Mouse (Mus musculus) adrenal gland, adult 2 months (tissue): ENCODE measurements around the gene Rpl21. TPM values are rescaled to one million over a fixed set of nuclear protein-coding genes. Genes with fewer than 3 reads are reported as not detected.
A peak's percentile ranks its signal among the peaks of the same experiment; 100 is the strongest.

ENCODE experiments used
- DNase-seq: peaks from one replicate; pipeline ENCODE4 v3.0.0; 2021
- polyA plus RNA-seq: library from polyadenylated mRNA; depleted of rRNA; stranded (reverse); fragments of >200 nt; gene quantifications from 2 replicates; pipeline ENCODE4 v1.2.3, GENCODE M21; 2012; rRNA removed
- total RNA-seq, 2 experiments: library from RNA; stranded (reverse); gene quantifications; 2 replicates each; pipeline ENCODE4 v1.2.3; 2021

Rpl21 gene
- total and polyA plus RNA-seq, 3 experiments: 5.3 to 315 (median 308) TPM

DNA sequence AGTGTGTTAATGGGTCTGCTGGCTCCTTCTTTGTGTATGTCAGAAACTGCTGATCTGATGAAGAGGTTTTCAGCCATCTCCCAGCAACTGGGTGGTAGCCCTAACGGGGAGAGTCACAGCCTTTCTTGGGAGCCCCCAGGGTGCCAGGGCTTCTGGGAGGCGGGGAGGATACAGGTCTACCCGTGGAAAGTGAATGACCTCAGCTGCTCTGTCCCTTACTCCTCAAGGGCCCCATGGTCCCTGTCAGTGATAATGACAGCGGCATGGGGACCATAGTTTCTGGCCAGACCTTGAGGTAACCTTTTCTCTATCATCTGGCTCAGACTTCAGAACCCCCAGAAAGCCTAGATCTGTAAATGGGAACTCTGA, 35.2 kb downstream of the Rpl21 start:
- no peak for DNase-seq

DNA sequence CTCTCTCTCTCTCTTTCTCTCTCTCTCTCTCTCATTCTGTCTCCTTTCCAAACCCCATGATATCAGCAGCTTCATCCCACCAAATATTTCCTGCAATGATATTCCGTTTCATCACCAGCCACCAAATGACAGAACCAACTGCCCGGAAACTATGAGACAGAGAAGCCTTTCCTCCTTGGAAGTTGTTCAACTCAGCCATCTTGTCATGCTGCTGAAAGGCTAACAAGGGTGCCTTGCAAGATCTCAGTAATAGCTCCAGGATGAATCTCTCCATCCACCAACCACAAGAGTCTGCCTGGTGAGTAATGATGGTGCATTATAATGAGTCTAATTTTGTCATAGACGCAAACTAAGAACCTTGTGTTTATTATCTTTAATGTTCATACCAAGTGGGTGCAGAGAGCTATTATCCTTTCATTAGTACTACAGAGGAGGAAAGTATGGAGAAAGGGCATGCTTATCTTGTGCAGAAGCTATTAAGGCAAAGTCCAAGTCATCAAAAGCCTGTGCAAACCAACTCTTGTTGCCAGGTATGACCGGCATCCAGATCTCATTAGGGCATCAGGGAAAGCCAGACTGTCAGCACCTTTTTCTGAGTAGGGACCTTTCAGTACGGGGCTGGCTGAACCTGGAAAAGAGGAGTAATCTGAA, 40.4 kb downstream of the Rpl21 start:
- no peak for DNase-seq

DNA sequence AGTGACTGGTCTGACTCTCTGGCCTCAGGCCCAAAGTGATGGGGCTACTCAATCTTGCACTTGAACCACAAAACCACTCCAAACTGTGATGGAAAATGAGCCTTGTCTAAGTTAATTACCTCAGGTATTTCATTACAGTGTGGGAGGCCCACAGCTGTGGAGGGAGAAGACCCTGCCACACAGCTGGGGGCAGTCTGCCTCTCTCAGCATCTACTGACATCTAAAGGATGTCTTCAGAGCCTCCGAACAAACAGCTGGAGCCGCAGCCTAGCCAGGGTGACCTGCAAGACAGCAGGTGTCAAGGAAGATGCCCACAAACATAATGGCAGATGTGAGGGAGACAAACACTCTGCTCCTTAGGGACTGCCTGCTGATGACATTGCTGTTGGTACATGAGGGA, 43.3 kb downstream of the Rpl21 start:
- DNase-seq: no peak

DNA sequence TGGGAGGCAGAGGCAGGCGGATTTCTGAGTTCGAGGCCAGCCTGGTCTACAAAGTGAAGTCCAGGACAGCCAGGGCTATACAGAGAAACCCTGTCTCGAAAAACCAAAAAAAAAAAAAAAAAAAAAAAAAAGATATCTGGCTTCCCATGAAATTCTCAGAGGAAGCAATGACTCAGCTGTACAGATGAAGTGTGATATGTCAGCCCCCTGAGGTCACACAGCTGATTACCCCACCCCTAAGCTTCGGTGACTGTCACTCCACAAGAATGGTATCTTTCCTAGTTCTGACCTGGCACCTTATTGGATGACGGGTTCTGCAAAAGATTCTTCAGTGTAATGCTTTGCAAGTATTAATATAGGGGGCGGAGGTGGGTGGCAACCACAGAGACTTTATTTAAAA, 45.2 kb downstream of the Rpl21 start:
- DNase-seq: peak; percentile 52

DNA sequence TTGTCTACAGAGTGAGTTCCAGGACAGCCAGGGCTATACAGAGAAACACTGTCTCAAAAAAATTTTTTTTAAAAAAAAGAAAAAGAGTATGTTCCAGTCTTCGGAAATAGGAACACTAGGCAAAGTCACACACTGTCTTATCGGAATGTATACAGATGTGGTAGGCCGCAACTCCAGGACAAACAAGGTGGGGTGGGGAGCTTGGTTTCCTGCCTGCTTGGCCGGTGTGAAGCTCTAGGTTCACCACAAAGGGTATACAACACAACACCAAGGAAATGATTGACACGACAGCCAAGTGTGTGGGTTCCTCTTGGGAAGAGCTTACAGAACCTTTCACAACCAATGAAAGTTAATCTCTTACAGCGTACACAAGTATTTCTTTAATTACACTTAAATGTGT, 49.6 kb downstream of the Rpl21 start:
- DNase-seq: no peak

DNA sequence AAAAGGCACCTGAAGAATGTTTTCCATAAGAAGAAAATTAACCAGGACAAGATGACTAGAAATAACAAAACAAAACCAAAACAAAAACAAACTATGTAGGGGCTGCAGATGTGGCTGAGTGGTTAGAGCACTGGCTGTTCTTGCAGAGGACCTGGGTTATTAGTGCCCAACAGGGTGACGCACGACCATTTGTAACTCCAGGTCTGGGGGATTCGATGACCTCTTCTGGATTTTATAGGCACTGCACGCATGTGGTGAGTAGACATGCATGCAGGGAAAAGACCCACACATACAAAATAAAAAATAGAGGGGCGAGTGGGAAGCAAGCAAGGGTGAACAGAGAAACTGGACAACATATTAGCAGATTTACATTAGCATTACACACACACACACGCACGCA, 50.4 kb downstream of the Rpl21 start:
- DNase-seq: no peak

DNA sequence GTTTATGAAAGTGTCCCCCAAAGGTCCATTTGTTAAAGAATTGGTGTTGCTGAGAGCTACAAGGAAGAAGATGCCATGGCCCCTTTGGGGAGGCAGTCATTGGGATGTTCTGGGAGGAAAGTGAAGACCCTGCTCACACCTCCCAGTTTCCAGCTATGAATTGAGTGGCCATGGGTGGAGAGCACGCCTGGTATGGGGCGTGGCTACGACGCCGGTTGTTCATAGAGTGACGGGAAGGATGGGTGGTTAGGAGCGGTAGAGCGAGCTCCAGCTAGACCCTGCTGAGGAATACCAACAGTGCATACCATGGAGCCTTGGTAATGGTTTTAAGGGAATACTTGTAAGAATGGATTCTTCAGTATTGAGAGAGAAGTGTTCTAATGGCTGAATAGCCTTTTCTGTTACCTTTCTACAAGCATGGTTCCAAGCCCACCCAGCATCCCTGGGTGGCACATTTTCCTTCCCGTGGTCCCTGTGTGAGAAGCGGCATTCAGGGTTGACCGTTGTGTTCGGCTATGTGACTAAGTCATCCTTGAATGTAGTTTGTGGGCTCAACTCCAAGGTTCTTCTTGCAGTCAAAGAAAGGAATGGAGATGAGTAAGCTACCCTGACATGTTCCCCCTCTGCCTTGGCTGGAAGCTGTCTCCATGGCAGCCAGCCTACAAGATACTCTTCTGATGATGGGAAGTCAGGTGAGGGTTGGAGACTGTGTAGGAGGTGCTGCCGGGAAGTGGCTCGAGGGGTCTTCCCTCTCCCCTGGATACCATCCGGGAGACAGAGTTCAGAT, 51.0 kb downstream of the Rpl21 start:
- DNase-seq: peak; percentile 59

Other genes starting within 250 kb of the Rpl21 start
- gene Gpr12, start 247.7 kb upstream of the Rpl21 start, total RNA-seq: not detected
- gene Gpr12, start 247.7 kb upstream of the Rpl21 start, polyA plus RNA-seq: not detected in 2 replicates
- gene Usp12, start 37.9 kb upstream of the Rpl21 start, total RNA-seq: 10 to 100 TPM; 27.4 to 34.2 TPM
- gene Usp12, start 37.9 kb upstream of the Rpl21 start, polyA plus RNA-seq: 2.9 and 3.2 TPM in 2 replicates
- 10 to 100 TPM in 1 of 2 experiments, 1 to 10 TPM in 1; 8.2 to 12.2 TPM for gene Rasl11a, start 12.2 kb downstream of the Rpl21 start, total RNA-seq
- gene Rasl11a, start 12.2 kb downstream of the Rpl21 start, polyA plus RNA-seq: 7.9 and 8.9 TPM in 2 replicates
- 10 to 100 TPM; 30.1 to 30.4 TPM for gene Gtf3a, start 115.8 kb downstream of the Rpl21 start, total RNA-seq
- gene Gtf3a, start 115.8 kb downstream of the Rpl21 start, polyA plus RNA-seq: 47.9 and 51.0 TPM in 2 replicates
- gene Mtif3, start 130.9 kb downstream of the Rpl21 start, total RNA-seq: 10 to 100 TPM; 29.0 to 39.8 TPM
- 8.6 and 9.5 TPM in 2 replicates for gene Mtif3, start 130.9 kb downstream of the Rpl21 start, polyA plus RNA-seq
- gene Lnx2, start 243.7 kb downstream of the Rpl21 start, total RNA-seq: 10 to 100 TPM; 13.0 to 13.4 TPM
- gene Lnx2, start 243.7 kb downstream of the Rpl21 start, polyA plus RNA-seq: 33.1 and 38.5 TPM in 2 replicates
- gene Polr1d, start 244.2 kb downstream of the Rpl21 start, total RNA-seq: 100 to 1,000 TPM; 111 to 124 TPM
- 42.9 and 45.9 TPM in 2 replicates for gene Polr1d, start 244.2 kb downstream of the Rpl21 start, polyA plus RNA-seq